Mouse (Mus musculus) intestine, embryonic 14.5 days (tissue): ENCODE measurements at regions not wholly inside any gene's neighbourhood (a gene's known extent, or its start where the extent isn't known, plus 50 kb on each side); places are given as distances from the start of the nearest gene placed in this dataset.

Source experiments
- ATAC-seq: fragments of 200-750 bp; cut with Nextera tagmentation; replicated peaks from 2 replicates; pipeline ENCODE4 v1.8.0; 2017; ENCODE audit warnings: low read depth, moderate number of reproducible peaks, moderate TSS enrichment, moderate library complexity; ENCODE audit not compliant: low FRiP score, low TSS enrichment
- DNase-seq: peaks from one replicate; pipeline ENCODE4 v3.0.0-alpha.2; 2018; ENCODE audit warnings: low spot score
- H3K27ac ChIP-seq: fragments of 300-500 bp; sonication (generic); 2 replicates; pipeline ENCODE4 v1.5.1; 2014; ENCODE audit warnings: low read depth, mild to moderate bottlenecking, control low read depth
- H3K27me3 ChIP-seq: fragments of 300-500 bp; sonication (generic); replicated peaks from 2 replicates; pipeline ENCODE4 v1.6.1; 2014; ENCODE audit warnings: low read length, control low read depth; ENCODE audit not compliant: control insufficient read depth, insufficient read depth
- H3K36me3 ChIP-seq: fragments of 300-500 bp; sonication (generic); 2 replicates; pipeline ENCODE4 v1.6.1; 2014; ENCODE audit warnings: low read length, control low read depth; ENCODE audit not compliant: control insufficient read depth, insufficient read depth
- H3K4me1 ChIP-seq: fragments of 300-500 bp; sonication (generic); replicated peaks from 2 replicates; pipeline ENCODE4 v1.6.1; 2014; ENCODE audit warnings: low read length, control low read depth, mixed read lengths; ENCODE audit not compliant: control insufficient read depth, insufficient read depth
- H3K4me2 ChIP-seq: fragments of 300-500 bp; sonication (generic); 2 replicates; pipeline ENCODE4 v1.6.1; 2014; ENCODE audit warnings: low read length
- H3K4me3 ChIP-seq: fragments of 300-500 bp; sonication (generic); 2 replicates; pipeline ENCODE4 v1.5.1; 2014; ENCODE audit warnings: low read depth, low read length, control low read depth, mixed read lengths
- H3K9ac ChIP-seq: fragments of 300-500 bp; sonication (generic); 2 replicates; pipeline ENCODE4 v1.6.1; 2014; ENCODE audit warnings: mild to moderate bottlenecking, low read length
- H3K9me3 ChIP-seq: fragments of 300-500 bp; sonication (generic); 2 replicates; pipeline ENCODE4 v1.6.1; 2016; ENCODE audit warnings: low read length, control low read depth; ENCODE audit not compliant: control insufficient read depth
- WGBS: fragments of 180-500 bp; shearing (Covaris S2); extraction: QIAGEN DNeasy Blood & Tissue Kit; methylation state at CpG from one replicate; pipeline ENCODE4 v1.1.7; 2014; 5-methylcytosine and 5-hydroxymethylcytosine counted together

DNA sequence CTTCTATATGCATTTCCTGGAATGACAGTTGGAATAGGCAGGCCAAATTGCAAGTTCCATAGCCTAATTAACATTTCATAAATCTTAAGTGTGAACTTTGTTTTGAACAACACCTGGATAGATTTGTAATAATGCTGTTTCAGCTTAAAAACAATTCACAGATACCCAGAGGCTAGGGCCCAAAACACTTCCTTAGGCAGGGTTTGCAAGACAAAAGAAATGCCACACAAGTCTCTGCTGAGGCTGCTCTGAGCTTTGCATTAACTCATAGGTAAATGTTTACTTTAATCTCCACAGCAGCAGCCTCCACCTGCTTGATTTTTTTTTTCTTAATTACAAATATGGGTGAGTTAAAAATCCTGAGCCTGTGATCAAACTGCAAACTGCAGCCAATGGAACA, 118.4 kb downstream of the Gnat3 start:
- Histone ChIP-seq H3K4me1 (no peaks in the 10 kb centered on the region), H3K4me3 (no peak overlapping the region), H3K9me3 (no peaks in the 10 kb centered on the region), H3K27ac (no peak overlapping the region), H3K27me3 (no peaks in the 10 kb centered on the region), H3K36me3 (no peaks in the 10 kb centered on the region), H3K9ac (no peak overlapping the region), H3K4me2 (no peak overlapping the region)
- ATAC-seq (no peak), DNase-seq (no peak)

GRCm38 (mm10) chr5:18082219-18082618, 119.9 kb downstream of the Gnat3 start:
- no peaks in the 10 kb centered on the region for H3K36me3 ChIP-seq
- no peaks in the 10 kb centered on the region for H3K27me3 ChIP-seq
- no peaks in the 10 kb centered on the region for H3K9me3 ChIP-seq
- H3K4me1 ChIP-seq, result no peaks in the 10 kb centered on the region
- H3K27ac ChIP-seq, result no peak overlapping the region
- H3K4me2 ChIP-seq, result no peak overlapping the region
- no peak for DNase-seq
- no peak overlapping the region for H3K9ac ChIP-seq
- WGBS, result 67% methylated on average over 9 of the region's 9 CpGs
- no peak overlapping the region for H3K4me3 ChIP-seq
- no peak for ATAC-seq

- no peak overlapping the region for H3K4me3 ChIP-seq
- no peak overlapping the region for H3K27ac ChIP-seq
- DNase-seq (no peak), ATAC-seq (no peak)
- no peaks in the 10 kb centered on the region for H3K9me3 ChIP-seq
- no peak overlapping the region for H3K4me2 ChIP-seq
- no peaks in the 10 kb centered on the region for H3K27me3 ChIP-seq
- 78% methylated on average over 1 of the region's 1 CpGs for WGBS
- no peaks in the 10 kb centered on the region for H3K36me3 ChIP-seq
- peaks cover 4% of the 10 kb centered on the region; the same call in 1 of the 2 replicates for H3K4me1 ChIP-seq
- H3K9ac ChIP-seq, result no peak overlapping the region
Measured at GRCm38 (mm10) chr5:18083789-18084188, 121.4 kb downstream of the Gnat3 start.

DNA sequence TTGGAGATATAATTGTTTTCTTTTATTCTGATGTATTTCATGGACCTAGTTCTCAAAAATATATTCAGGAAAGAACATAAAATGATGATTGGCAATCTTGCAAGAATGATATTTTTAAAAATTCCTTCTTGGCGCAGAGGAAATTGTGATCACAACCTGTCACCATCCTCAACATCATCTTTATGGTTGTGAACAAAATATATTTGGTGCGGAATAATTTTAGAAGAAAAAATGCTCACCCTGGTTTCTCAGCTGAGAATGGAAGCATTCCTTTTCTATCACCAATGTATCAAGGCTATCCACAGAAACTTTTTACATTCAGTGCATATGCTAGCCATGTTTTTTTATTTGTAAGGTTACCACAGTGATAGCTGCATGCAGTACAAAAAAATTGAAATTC, 123.1 kb downstream of the Gnat3 start:
- no peak overlapping the region for H3K4me3 ChIP-seq
- H3K27me3 ChIP-seq, result no peaks in the 10 kb centered on the region
- H3K4me2 ChIP-seq, result no peak overlapping the region
- peaks cover 4% of the 10 kb centered on the region; the same call in 1 of the 2 replicates for H3K4me1 ChIP-seq
- no peak for ATAC-seq
- H3K36me3 ChIP-seq, result no peaks in the 10 kb centered on the region
- WGBS, result 94% methylated on average over 2 of the region's 2 CpGs
- no peak overlapping the region for H3K9ac ChIP-seq
- H3K9me3 ChIP-seq, result no peaks in the 10 kb centered on the region
- DNase-seq, result no peak
- no peak overlapping the region for H3K27ac ChIP-seq

- no peak overlapping the region for H3K27ac ChIP-seq
- H3K27me3 ChIP-seq, result no peaks in the 10 kb centered on the region
- H3K9me3 ChIP-seq, result no peaks in the 10 kb centered on the region
- no peaks in the 10 kb centered on the region for H3K36me3 ChIP-seq
- H3K4me1 ChIP-seq, result peaks cover 4% of the 10 kb centered on the region; the same call in 1 of the 2 replicates
- no peak overlapping the region for H3K4me3 ChIP-seq
- H3K4me2 ChIP-seq, result peak overlapping the region; percentile 32; the same call in 1 of the 2 replicates
- 35% methylated on average over 8 of the region's 8 CpGs for WGBS
- DNase-seq (peak; percentile 64), ATAC-seq (peak; percentile 70)
- no peak overlapping the region for H3K9ac ChIP-seq
Measured at GRCm38 (mm10) chr5:18087919-18088445, 125.6 kb downstream of the Gnat3 start.

- no peaks in the 10 kb centered on the region for H3K9me3 ChIP-seq
- no peak overlapping the region for H3K4me3 ChIP-seq
- no peak overlapping the region for H3K9ac ChIP-seq
- DNase-seq (no peak), ATAC-seq (no peak)
- H3K27me3 ChIP-seq, result no peaks in the 10 kb centered on the region
- no peaks in the 10 kb centered on the region for H3K36me3 ChIP-seq
- H3K4me2 ChIP-seq, result no peak overlapping the region
- peaks cover 4% of the 10 kb centered on the region; the same call in 1 of the 2 replicates for H3K4me1 ChIP-seq
- H3K27ac ChIP-seq, result no peak overlapping the region
- WGBS, result 58% methylated on average over 2 of the region's 2 CpGs
Measured at GRCm38 (mm10) chr5:18089956-18090355, 127.6 kb downstream of the Gnat3 start.

DNA sequence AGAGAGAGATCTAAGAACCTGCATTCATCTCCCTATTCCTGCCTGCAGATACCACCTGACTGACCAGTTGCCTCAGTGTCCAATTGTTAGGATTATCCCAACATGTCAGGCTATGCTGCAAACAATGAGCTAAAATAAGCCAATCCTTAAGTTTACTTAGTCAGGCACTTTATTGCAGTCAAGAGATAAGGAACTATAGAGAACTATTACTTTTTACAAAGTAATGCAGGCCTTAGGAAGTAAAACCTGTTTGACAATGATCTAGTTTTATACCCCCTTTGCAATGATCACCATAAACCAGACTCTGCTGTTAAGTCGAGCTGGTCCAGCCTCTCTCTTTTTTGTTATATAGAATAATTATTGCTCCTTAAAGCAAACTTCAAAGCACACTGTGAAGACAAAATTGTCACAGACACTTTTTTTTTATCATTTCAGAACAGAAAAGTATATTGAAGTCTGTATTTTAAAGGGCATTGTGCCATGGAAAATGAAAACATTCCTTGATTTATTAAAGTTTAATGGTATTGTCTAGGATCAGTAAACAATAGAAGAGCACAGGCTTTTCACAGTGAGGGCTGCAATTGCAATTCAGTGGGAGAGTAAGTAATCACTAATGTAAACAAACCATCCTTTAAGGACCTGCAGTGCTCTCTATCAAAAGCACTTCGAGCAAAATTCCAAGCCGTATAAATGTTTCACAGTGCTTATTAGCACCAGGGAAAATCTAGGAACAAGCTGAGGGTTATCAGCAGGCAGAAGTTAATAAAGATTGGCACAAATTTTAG, 152.7 kb downstream of the Gnat3 start:
- H3K4me2 ChIP-seq, result no peak overlapping the region
- no peaks in the 10 kb centered on the region for H3K27me3 ChIP-seq
- H3K4me3 ChIP-seq, result no peak overlapping the region
- H3K27ac ChIP-seq, result no peak overlapping the region
- H3K36me3 ChIP-seq, result no peaks in the 10 kb centered on the region
- 5% methylated on average over 3 of the region's 3 CpGs for WGBS
- ATAC-seq (peak; percentile 88), DNase-seq (no peak)
- H3K4me1 ChIP-seq, result 0 out of 2 replicates have a peak, but pooled peaks cover 3% of the 10 kb centered on the region
- H3K9me3 ChIP-seq, result no peaks in the 10 kb centered on the region
- H3K9ac ChIP-seq, result no peak overlapping the region

DNA sequence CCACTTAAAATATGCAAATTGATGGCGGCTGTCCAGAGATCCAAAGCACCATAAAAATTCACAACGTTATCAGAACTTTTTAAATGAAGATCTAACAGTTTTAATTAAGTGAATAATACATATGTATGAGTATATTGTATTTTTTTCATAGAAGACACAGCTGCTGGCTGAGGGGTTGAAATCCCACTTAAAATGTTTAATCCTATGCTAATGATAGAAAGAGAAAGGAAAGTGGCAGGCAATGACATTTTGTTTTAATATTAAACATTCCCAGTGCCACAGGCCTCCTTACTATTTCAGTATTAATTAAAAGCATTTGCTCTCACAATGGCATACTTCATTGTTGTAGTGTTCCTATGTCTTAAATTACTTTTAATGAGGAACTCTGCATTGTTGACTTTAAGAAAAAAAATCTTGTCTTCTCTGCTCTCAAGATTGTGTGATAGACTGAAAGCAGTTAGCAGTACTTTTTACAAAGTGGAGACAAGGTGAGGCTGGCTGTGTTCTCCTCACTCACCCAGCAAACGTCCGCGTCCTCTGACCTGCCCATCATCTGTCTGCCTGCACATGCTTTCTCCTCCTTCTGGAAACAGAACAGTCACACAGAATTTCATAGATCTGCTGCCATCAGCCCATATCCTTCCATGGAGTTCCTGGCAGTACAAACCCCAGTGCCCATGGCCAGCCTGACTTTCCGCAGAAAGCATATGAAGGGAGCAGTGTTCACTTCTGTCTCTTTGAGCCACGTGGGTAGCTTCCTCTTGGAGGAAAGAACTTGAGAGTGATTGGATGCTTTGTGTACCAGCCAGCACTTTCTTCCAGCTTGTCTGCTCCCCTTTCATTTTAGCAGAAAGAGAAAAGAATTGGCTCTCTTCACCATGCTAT, 173.7 kb downstream of the Gnat3 start:
- ATAC-seq (no peak), DNase-seq (no peak)
- no peaks in the 10 kb centered on the region for H3K4me1 ChIP-seq

More for the DNA sequence above, 173.7 kb downstream of the Gnat3 start:
- H3K36me3 ChIP-seq, result no peaks in the 10 kb centered on the region
- no peak overlapping the region for H3K4me3 ChIP-seq
- no peaks in the 10 kb centered on the region for H3K27me3 ChIP-seq
- H3K27ac ChIP-seq, result no peak overlapping the region
- no peak overlapping the region for H3K9ac ChIP-seq
- no peaks in the 10 kb centered on the region for H3K9me3 ChIP-seq
- 64% methylated on average over 7 of the region's 7 CpGs for WGBS
- no peak overlapping the region for H3K4me2 ChIP-seq
